Mouse (Mus musculus) MEL-GATA-1-ER (cell line): Measurements from ENCODE around the gene Rer1.

Experiments used
- DNase-seq: peaks from one replicate; pipeline ENCODE4 v3.0.0-alpha.2; 2012; ENCODE audit warnings: low read depth; ENCODE audit errors: extremely low read depth

Rer1 gene

GRCm38 (mm10) chr4:155024170-155025010 lies 61.8 kb downstream of the Rer1 start:
- DNase-seq, result no peak
